Mouse (Mus musculus) left cerebral cortex, adult 2 months (tissue): ENCODE measurements around the gene Gm49394. TPM values are rescaled to one million over a fixed set of nuclear protein-coding genes. Genes with fewer than 3 reads are reported as not detected.

Experiments used
- DNase-seq, 2 experiments: peaks; one replicate each; pipeline ENCODE4 v3.0.0; 2021 to 2022; ENCODE audit warnings: low spot score in 2 of 2, mixed read lengths in 1 of 2; ENCODE audit errors: extremely low spot score in 1 of 2
- H3K27ac ChIP-seq: fragments of 200-600 bp; 2 replicates; pipeline ENCODE4 v1.8.1; 2022
- H3K4me3 ChIP-seq: fragments of 200-600 bp; 2 replicates; pipeline ENCODE4 v1.8.1; 2022
- CTCF ChIP-seq: fragments of 200-600 bp; IDR thresholded peaks from 2 replicates; pipeline ENCODE4 v1.8.1; 2022; ENCODE audit warnings: antibody characterized with exemption, mild to moderate bottlenecking, moderate library complexity
- intact Hi-C: fragments of 180-260 bp; cut with DNase I; formaldehyde crosslinking; loops from one replicate; pipeline ENCODE4 v1.15.1; 2025
- microRNA-seq, 2 experiments: library from miRNA; unstranded; fragments of <30 nt; microRNA quantifications; one replicate each; pipeline ENCODE4 v1.2.0; 2021
- total RNA-seq, 2 experiments: library from RNA; stranded (reverse); gene quantifications; 2 replicates each; pipeline ENCODE4 v1.2.3; 2021

The Gm49394 gene
- total RNA-seq, 2 experiments from 2014 or later: 0.11 TPM; not detected in 1

GRCm38 (mm10) chr7:142610627-142611406 lies 58.9 kb downstream of the Gm49394 start:
- Histone ChIP-seq H3K27ac (no peak overlapping the region), H3K4me3 (no peak overlapping the region)
- TF ChIP-seq CTCF: peak; percentile 80
- intact Hi-C loops: loop anchor here (1.0 kb wide), 1 partner anchor 61 kb away; no protein-coding TSS in a partner anchor
- peak; percentile 34 to 67 for DNase-seq

- TF ChIP-seq CTCF: no peak
- intact Hi-C loops: no loop called here
- Histone ChIP-seq H3K4me3 (no peak overlapping the region), H3K27ac (no peak overlapping the region)
- no peak for DNase-seq
These were observed 68.8 kb downstream of the Gm49394 start for GRCm38 (mm10) chr7:142600921-142601320.

Small RNA genes lying within 50 kb of the gene (microRNA-seq; reads per million reads assigned to microRNA genes)
- 106 to 160 reads per million in 2 experiments for gene Mir483

Other genes starting within 250 kb of the Gm49394 start
- not detected for gene Syt8, start 235.1 kb downstream of the Gm49394 start, total RNA-seq
- under 1 TPM in 1 of 2 experiments, not detected in 1; 0.50 TPM for gene Tnni2, start 228.1 kb downstream of the Gm49394 start, total RNA-seq
- gene Lsp1, start 209.1 kb downstream of the Gm49394 start, total RNA-seq: 1 to 10 TPM; 3.4 to 7.1 TPM
- gene Tnnt3, start 171.1 kb downstream of the Gm49394 start, total RNA-seq: not detected
- gene Mrpl23, start 137.3 kb downstream of the Gm49394 start, total RNA-seq: 1 to 10 TPM; 4.7 to 6.7 TPM
- 100 to 1,000 TPM in 1 of 2 experiments, 10 to 100 TPM in 1; 67.4 to 120 TPM for gene Igf2, start 3.1 kb downstream of the Gm49394 start, total RNA-seq
- not detected for gene Ins2, start 73.4 kb upstream of the Gm49394 start, total RNA-seq